Mouse (Mus musculus) heart, postnatal 14 days (tissue): ENCODE measurements at regions not wholly inside any gene's neighbourhood (a gene's known extent, or its start where the extent isn't known, plus 50 kb on each side); places are given as distances from the start of the nearest gene placed in this dataset.

Experiments
- DNase-seq, 2 experiments: peaks; one replicate each; pipeline ENCODE4 v3.0.0; 2021 to 2022
- intact Hi-C: fragments of 180-260 bp; cut with DNase I; formaldehyde crosslinking; loops from one replicate; pipeline ENCODE4 v1.15.1; 2025

DNA sequence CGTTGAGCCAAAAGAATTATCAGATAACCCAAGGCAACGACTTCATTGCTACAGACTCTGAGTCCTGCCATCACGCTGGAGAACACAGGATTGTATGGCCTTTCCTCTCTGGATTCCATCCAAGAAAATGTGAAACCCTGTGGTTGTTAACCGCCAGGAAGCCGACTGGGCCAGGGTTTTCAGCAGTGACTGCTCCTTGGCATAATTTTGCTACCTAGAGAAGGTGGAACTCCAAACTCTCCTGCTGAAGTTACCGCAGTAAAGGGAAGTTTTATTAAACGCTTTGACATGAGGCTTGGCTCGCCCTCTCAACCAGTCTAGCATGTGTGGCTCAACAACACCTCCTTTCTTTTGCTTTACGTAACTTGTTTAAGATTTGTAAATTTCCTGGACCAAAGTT is 116.9 kb downstream of the Wif1 start:
- intact Hi-C loops: no loop called here
- no peak for DNase-seq

GRCm38 (mm10) chr10:121153625-121154024 is 119.9 kb downstream of the Wif1 start:
- intact Hi-C loops: no loop called here
- DNase-seq: peak; percentile 54 to 64

DNA sequence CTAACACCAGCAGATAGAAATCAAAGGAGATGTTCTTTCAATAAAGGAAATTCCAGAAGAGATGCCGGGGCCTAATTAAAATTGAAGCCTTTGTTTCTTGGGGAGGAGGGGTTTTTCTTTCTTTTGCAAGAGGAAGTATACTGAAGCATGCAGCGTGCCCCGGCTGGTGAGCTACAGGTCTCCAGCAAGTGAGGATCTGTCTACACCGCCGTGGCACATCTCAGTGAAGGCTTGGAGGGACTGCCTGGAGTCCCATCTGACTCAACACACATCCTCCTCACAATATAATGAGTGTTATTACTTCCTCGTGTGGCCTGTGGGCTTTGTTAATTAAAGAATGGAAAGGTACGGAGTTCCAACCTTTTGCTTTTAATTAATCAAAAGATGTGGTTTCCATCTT is 126.7 kb downstream of the Wif1 start:
- intact Hi-C loops: no loop called here
- DNase-seq: no peak

DNA sequence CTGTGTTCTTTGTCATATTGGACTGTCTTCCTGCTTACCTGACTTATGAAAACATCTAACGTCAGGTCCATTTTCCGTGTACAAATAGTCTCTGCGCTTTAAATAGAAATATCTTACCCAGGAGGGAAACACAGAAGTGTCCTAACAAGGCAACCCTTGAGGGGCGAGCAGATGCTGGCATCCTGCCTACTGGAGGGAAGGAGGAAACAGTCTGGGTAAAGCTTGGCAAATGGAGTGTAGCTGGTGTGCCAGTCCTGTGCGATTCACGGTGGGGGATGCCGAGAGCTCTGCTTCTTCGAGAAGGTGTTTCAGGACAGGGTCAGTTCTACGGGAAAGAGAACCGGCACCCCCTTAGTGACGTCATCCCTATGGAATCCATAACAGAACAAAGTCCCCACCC is 127.4 kb downstream of the Wif1 start:
- intact Hi-C loops: no loop called here
- peak; percentile 36 to 53 for DNase-seq

DNA sequence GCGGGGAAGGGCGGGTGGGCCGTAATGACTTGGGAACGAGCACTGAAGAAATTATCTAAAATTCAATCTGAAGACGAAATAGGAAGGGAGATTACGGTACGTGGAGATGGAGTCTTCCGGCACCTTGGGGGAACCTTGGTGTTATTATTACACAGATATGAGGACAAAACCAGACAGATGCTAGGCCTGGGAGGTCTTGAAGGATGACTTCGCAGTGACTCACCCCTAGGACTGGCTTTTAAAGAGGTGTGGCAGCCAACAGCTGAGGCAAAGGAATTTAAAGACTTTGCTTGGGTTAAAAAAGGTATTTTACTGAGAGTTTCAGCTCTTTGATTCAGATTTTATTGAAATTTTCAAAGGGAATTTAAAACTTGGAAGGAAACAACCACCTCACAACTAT is 140.3 kb downstream of the Wif1 start:
- intact Hi-C loops: no loop called here
- DNase-seq: no peak

GRCm38 (mm10) chr10:121189139-121189538 is 155.4 kb downstream of the Wif1 start:
- intact Hi-C loops: no loop called here
- DNase-seq: no peak

GRCm38 (mm10) chr10:121199236-121199635 is 151.8 kb downstream of the Tbc1d30 start:
- intact Hi-C loops: no loop called here
- DNase-seq: no peak

DNA sequence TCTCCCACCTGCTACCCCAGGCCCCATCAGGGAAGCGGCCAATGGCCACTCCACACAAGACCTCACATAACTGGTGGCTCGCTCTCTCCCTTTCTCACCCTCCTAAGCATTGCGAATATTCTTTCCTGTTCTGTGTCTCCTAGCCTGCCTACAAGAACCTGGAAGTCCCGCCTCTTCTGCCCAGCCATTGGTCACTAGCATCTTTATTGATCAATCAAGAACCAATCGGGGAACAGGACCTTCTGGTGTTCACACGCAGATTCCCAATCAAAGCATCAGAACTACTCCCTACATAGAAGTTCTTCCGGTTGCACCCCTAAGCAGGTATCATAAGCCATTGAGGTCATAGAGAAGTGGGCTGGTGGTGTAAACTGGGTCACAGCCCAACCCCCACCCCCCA is 148.5 kb downstream of the Tbc1d30 start:
- no peak for DNase-seq
- intact Hi-C loops: no loop called here

DNA sequence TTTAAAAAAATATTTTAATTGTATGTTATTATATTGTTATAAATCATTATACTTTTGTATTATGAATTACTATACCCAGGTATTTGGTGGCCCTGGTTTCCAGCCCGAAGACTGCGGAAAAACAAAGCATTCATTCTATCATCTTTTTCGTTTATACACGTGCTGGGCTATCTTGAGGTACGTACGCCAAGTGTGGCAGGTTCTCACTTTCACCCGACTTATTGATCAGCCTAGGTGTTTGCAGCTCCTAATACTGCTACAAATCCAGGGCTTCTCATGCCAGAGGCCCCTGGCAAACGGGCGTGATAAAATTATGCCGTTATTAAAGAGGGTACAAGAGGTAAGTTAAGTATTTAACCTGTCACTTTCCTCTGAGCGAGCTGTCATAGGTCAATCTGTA is 145.5 kb downstream of the Tbc1d30 start:
- no peak for DNase-seq
- intact Hi-C loops: no loop called here

GRCm38 (mm10) chr10:121206002-121206742 is 144.9 kb downstream of the Tbc1d30 start:
- intact Hi-C loops: no loop called here

DNA sequence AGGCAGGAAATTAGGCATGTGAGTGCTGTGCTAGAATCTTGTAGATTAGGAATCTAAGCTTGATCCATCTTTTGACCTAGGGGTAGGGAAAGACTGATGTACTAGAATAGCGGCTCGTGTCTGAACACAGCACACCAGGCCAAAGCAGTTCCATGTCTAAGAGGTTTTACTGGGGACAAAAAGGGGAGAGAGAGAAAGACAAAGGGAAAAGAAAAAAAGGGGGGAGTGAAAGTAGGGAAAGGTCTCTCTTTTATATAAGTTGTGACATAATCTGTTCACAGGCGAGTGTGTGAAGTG is 144.4 kb downstream of the Tbc1d30 start:
- intact Hi-C loops: no loop called here
- DNase-seq: no peak

More at GRCm38 (mm10) chr10:121206002-121206742, 144.9 kb downstream of the Tbc1d30 start:
- DNase-seq: peak; percentile 67 to 84
